Mouse (Mus musculus): Measurements from ENCODE around the gene Prdm15. TPM values are rescaled to one million over a fixed set of nuclear protein-coding genes. Genes with fewer than 3 reads are reported as not detected.
A peak's percentile ranks its signal among the peaks of the same experiment; 100 is the strongest.

Gene Prdm15
- polyA plus RNA-seq, 1 experiment from 2014 or later = 10.4 TPM

GRCm38 (mm10) chr16:97872657-97873056, 21.0 kb upstream of the Prdm15 start:
- no peaks in the 10 kb centered on the region for H3K4me1 ChIP-seq (replicated peaks; ENCODE audit: control insufficient read depth, insufficient read depth, low read length)
- H3K27me3 ChIP-seq (ENCODE audit: control insufficient read depth, insufficient read depth, low read depth, low read length) = no peaks in the 10 kb centered on the region
- WGBS = 76% methylated on average over 5 of the region's 5 CpGs
- no peaks in the 10 kb centered on the region for H3K9me3 ChIP-seq (ENCODE audit: control insufficient read depth, low read length)
- peaks cover 14% of the 10 kb centered on the region for H3K36me3 ChIP-seq (ENCODE audit: control insufficient read depth, insufficient read depth, low read length)
- no peak overlapping the region for H3K4me3 ChIP-seq (ENCODE audit: low read length)
- ATAC-seq (ENCODE audit: low read depth) = peak; percentile 31; the same call in 1 of the 2 replicates
- no peak overlapping the region for H3K9ac ChIP-seq (ENCODE audit: low read length)
- no peak overlapping the region for H3K27ac ChIP-seq (ENCODE audit: low read length)
- no peak overlapping the region for H3K4me2 ChIP-seq (ENCODE audit: low read depth, low read length)

- peaks cover 10% of the 10 kb centered on the region for H3K36me3 ChIP-seq (ENCODE audit: control insufficient read depth, insufficient read depth, low read length)
Measured at GRCm38 (mm10) chr16:97869193-97870102, 17.8 kb upstream of the Prdm15 start.

GRCm38 (mm10) chr16:97863932-97864467, 12.3 kb upstream of the Prdm15 start:
- no peak for ATAC-seq (ENCODE audit: low read depth)
- WGBS = 80% methylated on average over 3 of the region's 3 CpGs
- Histone ChIP-seq H3K4me3 (ENCODE audit: low read length) (no peak overlapping the region), H3K9me3 (ENCODE audit: control insufficient read depth, low read length) (no peaks in the 10 kb centered on the region), H3K4me2 (ENCODE audit: low read depth, low read length) (no peak overlapping the region), H3K27ac (ENCODE audit: low read length) (no peak overlapping the region), H3K9ac (ENCODE audit: low read length) (no peak overlapping the region), H3K4me1 (replicated peaks; ENCODE audit: control insufficient read depth, insufficient read depth, low read length) (no peaks in the 10 kb centered on the region), H3K27me3 (ENCODE audit: control insufficient read depth, insufficient read depth, low read depth, low read length) (no peaks in the 10 kb centered on the region), H3K36me3 (ENCODE audit: control insufficient read depth, insufficient read depth, low read length) (peaks cover 5% of the 10 kb centered on the region; the same call in 1 of the 2 replicates)

More at GRCm38 (mm10) chr16:97869193-97870102, 17.8 kb upstream of the Prdm15 start:
- Histone ChIP-seq H3K27me3 (ENCODE audit: control insufficient read depth, insufficient read depth, low read depth, low read length) (no peaks in the 10 kb centered on the region), H3K4me3 (ENCODE audit: low read length) (no peak overlapping the region), H3K9me3 (ENCODE audit: control insufficient read depth, low read length) (no peaks in the 10 kb centered on the region), H3K4me1 (replicated peaks; ENCODE audit: control insufficient read depth, insufficient read depth, low read length) (no peaks in the 10 kb centered on the region), H3K9ac (ENCODE audit: low read length) (no peak overlapping the region), H3K4me2 (ENCODE audit: low read depth, low read length) (no peak overlapping the region), H3K27ac (ENCODE audit: low read length) (no peak overlapping the region)
- ATAC-seq (ENCODE audit: low read depth) = no peak
- WGBS = 71% methylated on average over 6 of the region's 6 CpGs

GRCm38 (mm10) chr16:97856050-97856449, 4.4 kb upstream of the Prdm15 start:
- ATAC-seq (ENCODE audit: low read depth) = no peak
- Histone ChIP-seq H3K36me3 (ENCODE audit: control insufficient read depth, insufficient read depth, low read length) (peaks cover 3% of the 10 kb centered on the region; the same call in 1 of the 2 replicates), H3K27me3 (ENCODE audit: control insufficient read depth, insufficient read depth, low read depth, low read length) (no peaks in the 10 kb centered on the region), H3K9me3 (ENCODE audit: control insufficient read depth, low read length) (no peaks in the 10 kb centered on the region), H3K4me2 (ENCODE audit: low read depth, low read length) (no peak overlapping the region), H3K9ac (ENCODE audit: low read length) (no peak overlapping the region), H3K4me1 (replicated peaks; ENCODE audit: control insufficient read depth, insufficient read depth, low read length) (peaks cover 3% of the 10 kb centered on the region; the same call in 1 of the 2 replicates), H3K4me3 (ENCODE audit: low read length) (no peak overlapping the region), H3K27ac (ENCODE audit: low read length) (no peak overlapping the region)

- Histone ChIP-seq H3K27me3 (ENCODE audit: control insufficient read depth, insufficient read depth, low read depth, low read length) (no peaks in the 10 kb centered on the region), H3K9ac (ENCODE audit: low read length) (peak overlapping the region; percentile 100), H3K4me1 (replicated peaks; ENCODE audit: control insufficient read depth, insufficient read depth, low read length) (peaks cover 24% of the 10 kb centered on the region), H3K27ac (ENCODE audit: low read length) (peak overlapping the region; percentile 99), H3K36me3 (ENCODE audit: control insufficient read depth, insufficient read depth, low read length) (peaks cover 2% of the 10 kb centered on the region; the same call in 1 of the 2 replicates), H3K4me3 (ENCODE audit: low read length) (peak overlapping the region; percentile 96), H3K9me3 (ENCODE audit: control insufficient read depth, low read length) (no peaks in the 10 kb centered on the region), H3K4me2 (ENCODE audit: low read depth, low read length) (peak overlapping the region; percentile 79)
- under 1% methylated on average over 73 of the region's 77 CpGs for WGBS
- peak; percentile 94 for ATAC-seq (ENCODE audit: low read depth)
Measured at GRCm38 (mm10) chr16:97851061-97851740, 449 bp downstream of the Prdm15 start.

- no peaks in the 10 kb centered on the region for H3K27me3 ChIP-seq (ENCODE audit: control insufficient read depth, insufficient read depth, low read depth, low read length)
- peak overlapping the region; percentile 99 for H3K27ac ChIP-seq (ENCODE audit: low read length)
- H3K4me2 ChIP-seq (ENCODE audit: low read depth, low read length) = peak overlapping the region; percentile 77
- under 1% methylated on average over 11 of the region's 11 CpGs for WGBS
- peak; percentile 61 for ATAC-seq (ENCODE audit: low read depth)
- peaks cover 2% of the 10 kb centered on the region; the same call in 1 of the 2 replicates for H3K36me3 ChIP-seq (ENCODE audit: control insufficient read depth, insufficient read depth, low read length)
- peak overlapping the region; percentile 100 for H3K9ac ChIP-seq (ENCODE audit: low read length)
- peaks cover 24% of the 10 kb centered on the region for H3K4me1 ChIP-seq (replicated peaks; ENCODE audit: control insufficient read depth, insufficient read depth, low read length)
- H3K4me3 ChIP-seq (ENCODE audit: low read length) = peak overlapping the region; percentile 96
- H3K9me3 ChIP-seq (ENCODE audit: control insufficient read depth, low read length) = no peaks in the 10 kb centered on the region
Measured at GRCm38 (mm10) chr16:97850667-97851060, 986 bp downstream of the Prdm15 start.

- Histone ChIP-seq H3K4me2 (ENCODE audit: low read depth, low read length) (no peak overlapping the region), H3K4me1 (replicated peaks; ENCODE audit: control insufficient read depth, insufficient read depth, low read length) (peaks cover 24% of the 10 kb centered on the region), H3K9me3 (ENCODE audit: control insufficient read depth, low read length) (no peaks in the 10 kb centered on the region), H3K27me3 (ENCODE audit: control insufficient read depth, insufficient read depth, low read depth, low read length) (no peaks in the 10 kb centered on the region), H3K4me3 (ENCODE audit: low read length) (no peak overlapping the region), H3K9ac (ENCODE audit: low read length) (no peak overlapping the region), H3K36me3 (ENCODE audit: control insufficient read depth, insufficient read depth, low read length) (peaks cover 2% of the 10 kb centered on the region; the same call in 1 of the 2 replicates), H3K27ac (ENCODE audit: low read length) (no peak overlapping the region)
- WGBS = 79% methylated on average over 6 of the region's 6 CpGs
- no peak for ATAC-seq (ENCODE audit: low read depth)
Measured at GRCm38 (mm10) chr16:97848832-97849231, 2.8 kb downstream of the Prdm15 start.

GRCm38 (mm10) chr16:97844967-97845937, 6.4 kb downstream of the Prdm15 start:
- Histone ChIP-seq H3K27me3 (ENCODE audit: control insufficient read depth, insufficient read depth, low read depth, low read length) (no peaks in the 10 kb centered on the region), H3K27ac (ENCODE audit: low read length) (peak overlapping the region; percentile 26; the same call in 1 of the 2 replicates), H3K4me1 (replicated peaks; ENCODE audit: control insufficient read depth, insufficient read depth, low read length) (peaks cover 20% of the 10 kb centered on the region), H3K4me3 (ENCODE audit: low read length) (no peak overlapping the region), H3K4me2 (ENCODE audit: low read depth, low read length) (no peak overlapping the region), H3K9ac (ENCODE audit: low read length) (no peak overlapping the region), H3K36me3 (ENCODE audit: control insufficient read depth, insufficient read depth, low read length) (peaks cover 2% of the 10 kb centered on the region; the same call in 1 of the 2 replicates), H3K9me3 (ENCODE audit: control insufficient read depth, low read length) (no peaks in the 10 kb centered on the region)
- ATAC-seq (ENCODE audit: low read depth) = peak; percentile 76
- WGBS = 65% methylated on average over 12 of the region's 12 CpGs

All from lung, embryonic 16.5 days (tissue).